Mouse (Mus musculus) lung, adult 2 months (tissue): ENCODE measurements around the gene Atg7.

Experiments used
- CTCF ChIP-seq: fragments of 200-500 bp; IDR thresholded peaks from 2 replicates; pipeline ENCODE4 v1.5.1; 2011; ENCODE audit warnings: mild to moderate bottlenecking, low read length, control low read depth; ENCODE audit not compliant: insufficient read depth
- POLR2A ChIP-seq: fragments of 200-500 bp; IDR thresholded peaks from 2 replicates; pipeline ENCODE4 v1.6.1; 2011; ENCODE audit warnings: low read depth, mild to moderate bottlenecking, control low read depth, low read length, borderline replicate concordance; ENCODE audit errors: extremely low read depth

GRCm38 (mm10) chr6:114714654-114715053 lies 71.8 kb downstream of the Atg7 start:
- TF ChIP-seq CTCF (no peak), POLR2A (no peak)
